15 mouse cellular contexts compared by ENCODE assay signal in the genomic region with DNA sequence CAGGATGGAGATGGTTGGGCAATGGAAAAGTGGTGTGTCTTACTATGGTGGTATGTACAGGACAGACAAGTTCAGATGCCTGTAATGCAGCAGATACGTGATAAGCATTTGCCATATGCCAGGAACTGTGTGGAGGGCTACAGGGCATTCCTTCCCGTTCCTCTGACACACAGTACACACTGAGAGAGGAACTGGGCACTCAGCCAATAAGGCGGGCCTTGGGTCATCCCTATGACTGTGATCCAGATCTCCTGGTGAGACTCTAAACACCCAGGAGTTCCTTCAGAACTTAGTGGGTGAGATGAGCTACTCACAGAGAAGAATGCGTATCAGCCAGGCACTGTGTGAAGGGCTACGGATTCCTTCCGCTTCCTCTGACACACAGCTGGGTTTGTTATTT. TPM values are rescaled to one million over a fixed set of nuclear protein-coding genes. Genes with fewer than 3 reads are reported as not detected.
DNase-seq lines count a peak whose midpoint lies in the region; ATAC-seq lines count a peak whose summit lies in the region.
"Had no signal": no experiment of that assay in that cellular context is flagged by ENCODE, and none has a peak within 500 bp of the region (broad histone marks: within the 10 kb centered on the region; RNA-seq: fewer than 3 reads in every experiment).

No protein-coding gene starts in this region.

- H3K9me3 ChIP-seq in heart, embryonic 13.5 days: no peaks in the 10 kb centered on the region
- no peaks in the 10 kb centered on the region for H3K9me3 ChIP-seq in intestine, embryonic 15.5 days
- no peaks in the 10 kb centered on the region for H3K9me3 ChIP-seq in forebrain, embryonic 10.5 days

- no peak for ATAC-seq in heart, embryonic 13.5 days (ENCODE audit: extremely low read depth, insufficient number of reproducible peaks, low FRiP score, low TSS enrichment)
- 0 out of 2 replicates have a peak, but pooled peaks have one; percentile 45 for ATAC-seq in intestine, embryonic 15.5 days

- H3K27me3 ChIP-seq in heart, embryonic 13.5 days (replicated peaks): peaks cover 9% of the 10 kb centered on the region
- no peaks in the 10 kb centered on the region for H3K27me3 ChIP-seq in intestine, embryonic 15.5 days (replicated peaks)
- no peaks in the 10 kb centered on the region for H3K27me3 ChIP-seq in forebrain, embryonic 10.5 days (ENCODE audit: poor library complexity, severe bottlenecking)

- no peak for DNase-seq in heart, postnatal 36 days
- peak; percentile 7 for DNase-seq in right cerebral cortex, adult 18-20 months
- DNase-seq in right cerebral cortex, postnatal 36 days (ENCODE audit: low spot score in 2 of 2): no peak
- peak; percentile 4 for DNase-seq in yolk sac, embryonic 10.5 days (ENCODE audit: low spot score)
- no peak for DNase-seq in forebrain, embryonic 10.5 days (ENCODE audit: extremely low spot score, low spot score)

- no peak overlapping the region for H3K4me3 ChIP-seq in heart, embryonic 13.5 days
- H3K4me3 ChIP-seq in intestine, embryonic 15.5 days (replicated peaks): no peak overlapping the region
- no peak overlapping the region for H3K4me3 ChIP-seq in forebrain, embryonic 10.5 days

- peak overlapping the region; percentile 50; the same call in 1 of the 2 replicates for H3K27ac ChIP-seq in heart, embryonic 13.5 days (replicated peaks)
- no peak overlapping the region for H3K27ac ChIP-seq in intestine, embryonic 15.5 days
- no peak overlapping the region for H3K27ac ChIP-seq in forebrain, embryonic 10.5 days
- H3K27ac ChIP-seq: hindbrain, embryonic 14.5 days; macrophage had no signal

- 35% methylated on average over 6 of the region's 6 CpGs for WGBS in heart, embryonic 13.5 days
- 43% methylated on average over 6 of the region's 6 CpGs for WGBS in intestine, embryonic 15.5 days
- 90% methylated on average over 6 of the region's 6 CpGs for WGBS in forebrain, embryonic 10.5 days

- H3K36me3 ChIP-seq in heart, embryonic 13.5 days: no peaks in the 10 kb centered on the region
- H3K36me3 ChIP-seq in intestine, embryonic 15.5 days: no peaks in the 10 kb centered on the region
- no peaks in the 10 kb centered on the region for H3K36me3 ChIP-seq in forebrain, embryonic 10.5 days (replicated peaks)
- H3K36me3 ChIP-seq: G1E had no signal

- H3K4me2 ChIP-seq in heart, embryonic 13.5 days: no peak overlapping the region
- H3K4me2 ChIP-seq in intestine, embryonic 15.5 days (replicated peaks): no peak overlapping the region
- H3K4me2 ChIP-seq: hindbrain, embryonic 14.5 days had no signal

- peaks cover 14% of the 10 kb centered on the region for H3K4me1 ChIP-seq in heart, embryonic 13.5 days
- no peaks in the 10 kb centered on the region for H3K4me1 ChIP-seq in intestine, embryonic 15.5 days (replicated peaks)
- H3K4me1 ChIP-seq in forebrain, embryonic 10.5 days: no peaks in the 10 kb centered on the region

- no peak overlapping the region for H3K9ac ChIP-seq in heart, embryonic 13.5 days
- no peak overlapping the region for H3K9ac ChIP-seq in intestine, embryonic 15.5 days
- H3K9ac ChIP-seq: hindbrain, embryonic 14.5 days had no signal

- intact Hi-C loops in heart, postnatal 36 days (cut with DNase I): loop anchor here (10.0 kb wide), 1 partner anchor 221 kb away; a partner anchor contains a TSS

RNA-seq across cellular contexts. Expression of a gene that starts 32.4 kb away (rescaled TPM):
- not detected in 2 replicates for polyA plus RNA-seq in heart, embryonic 13.5 days (2015; fragmentation: Nextera tagmentation; extraction: Ambion mirVana)
- total RNA-seq in heart, postnatal 36 days (2021): not detected
- not detected in 2 replicates for polyA plus RNA-seq in intestine, embryonic 15.5 days (2015; fragmentation: Nextera tagmentation; extraction: Ambion mirVana)
- not detected in 2 replicates for polyA plus RNA-seq in forebrain, embryonic 10.5 days (2016; fragmentation: Nextera tagmentation; extraction: Ambion mirVana)
- total RNA-seq: gastrocnemius, adult 18-20 months had no signal
- polyA plus RNA-seq: brain, embryonic 14.5 days; G1E; hindbrain, embryonic 14.5 days; large intestine, adult 2 months; limb, embryonic 11.5 days; macrophage; small intestine, adult 2 months had no signal

Comparison
In these comparisons a context has a peak if more than half of its experiments do, and no peak if none do; other contexts are left out.
1. DNase-seq: peak in right cerebral cortex, adult 18-20 months (single experiment) and yolk sac, embryonic 10.5 days (single experiment); none in heart, postnatal 36 days (0 of 2), right cerebral cortex, postnatal 36 days (0 of 2) and forebrain, embryonic 10.5 days (single experiment).